Mouse (Mus musculus) intestine, postnatal 0 days (tissue): ENCODE data around the gene Etv1. TPM values are rescaled to one million over a fixed set of nuclear protein-coding genes. Genes with fewer than 3 reads are reported as not detected.

Experiments
- ATAC-seq: fragments of 200-750 bp; cut with Nextera tagmentation; 2 replicates; pipeline ENCODE4 v1.8.0; 2017; ENCODE audit warnings: mild to moderate bottlenecking, moderate TSS enrichment, moderate library complexity
- H3K27ac ChIP-seq: fragments of 300-500 bp; sonication (generic); 2 replicates; pipeline ENCODE4 v1.5.1; 2014; ENCODE audit warnings: mild to moderate bottlenecking, low read depth, low read length, moderate library complexity
- H3K27me3 ChIP-seq: fragments of 300-500 bp; sonication (generic); replicated peaks from 2 replicates; pipeline ENCODE4 v1.6.1; 2014; ENCODE audit warnings: low read length, mixed read lengths; ENCODE audit not compliant: control insufficient read depth, insufficient read depth
- H3K36me3 ChIP-seq: fragments of 300-500 bp; sonication (generic); 2 replicates; pipeline ENCODE4 v1.6.1; 2014; ENCODE audit warnings: mild to moderate bottlenecking, moderate library complexity; ENCODE audit not compliant: control insufficient read depth, insufficient read depth
- H3K4me1 ChIP-seq: fragments of 300-500 bp; sonication (generic); replicated peaks from 2 replicates; pipeline ENCODE4 v1.6.1; 2014; ENCODE audit warnings: antibody characterized with exemption, low read length, mixed read lengths; ENCODE audit not compliant: control insufficient read depth, insufficient read depth
- H3K4me2 ChIP-seq: fragments of 300-500 bp; sonication (generic); replicated peaks from 2 replicates; pipeline ENCODE4 v1.6.1; 2014; ENCODE audit warnings: low read depth, mild to moderate bottlenecking, moderate library complexity
- H3K4me3 ChIP-seq: fragments of 300-500 bp; sonication (generic); 2 replicates; pipeline ENCODE4 v1.5.1; 2014; ENCODE audit warnings: low read depth, low read length
- H3K9ac ChIP-seq: fragments of 300-500 bp; sonication (generic); 2 replicates; pipeline ENCODE4 v1.6.1; 2014; ENCODE audit warnings: mild to moderate bottlenecking, low read depth, low read length
- H3K9me3 ChIP-seq: fragments of 300-500 bp; sonication (generic); 2 replicates; pipeline ENCODE4 v1.6.1; 2016; ENCODE audit warnings: mixed run types; ENCODE audit not compliant: control insufficient read depth
- CTCF ChIP-seq: sonication (generic); IDR thresholded peaks from 2 replicates; pipeline ENCODE4 v1.5.1; 2016; ENCODE audit warnings: low read depth, mild to moderate bottlenecking, control low read depth, antibody characterized with exemption, moderate library complexity
- WGBS: fragments of 180-500 bp; shearing (Covaris S2); extraction: QIAGEN DNeasy Blood & Tissue Kit; methylation state at CpG from one replicate; pipeline ENCODE4 v1.1.7; 2014; 5-methylcytosine and 5-hydroxymethylcytosine counted together
- polyA plus RNA-seq: library from polyadenylated mRNA; unstranded; fragments of >200 nt; fragmentation: Nextera tagmentation; extraction: Ambion mirVana; gene quantifications from 2 replicates; pipeline ENCODE4 v1.2.1, GENCODE M21; 2015

The Etv1 gene
- polyA plus RNA-seq, 1 experiment from 2014 or later: 18.6 TPM

- no peak overlapping the region for H3K27ac ChIP-seq
- no peak overlapping the region for H3K9ac ChIP-seq
- H3K27me3 ChIP-seq: no peaks in the 10 kb centered on the region
- ATAC-seq: no peak
- H3K4me2 ChIP-seq: no peak overlapping the region
- no peaks in the 10 kb centered on the region for H3K4me1 ChIP-seq
- H3K36me3 ChIP-seq: no peaks in the 10 kb centered on the region
- 76% methylated on average over 6 of the region's 6 CpGs for WGBS
- H3K9me3 ChIP-seq: no peaks in the 10 kb centered on the region
- H3K4me3 ChIP-seq: no peak overlapping the region
- no peak for TF ChIP-seq CTCF
These were observed 33.2 kb downstream of the Etv1 start for GRCm38 (mm10) chr12:38812392-38812791.

- Histone ChIP-seq H3K4me3 (no peak overlapping the region), H3K27me3 (no peaks in the 10 kb centered on the region), H3K4me2 (no peak overlapping the region), H3K36me3 (no peaks in the 10 kb centered on the region), H3K9ac (no peak overlapping the region), H3K4me1 (no peaks in the 10 kb centered on the region), H3K9me3 (no peaks in the 10 kb centered on the region), H3K27ac (no peak overlapping the region)
- TF ChIP-seq CTCF: no peak
- 52% methylated on average over 6 of the region's 6 CpGs for WGBS
- no peak for ATAC-seq
These were observed 35.0 kb downstream of the Etv1 start for GRCm38 (mm10) chr12:38814010-38814786.

- no peaks in the 10 kb centered on the region for H3K4me1 ChIP-seq
These were observed 37.1 kb downstream of the Etv1 start for GRCm38 (mm10) chr12:38816235-38816634.

GRCm38 (mm10) chr12:38818320-38818719, 39.1 kb downstream of the Etv1 start:
- no peak overlapping the region for H3K9ac ChIP-seq
- H3K4me3 ChIP-seq: no peak overlapping the region
- H3K4me2 ChIP-seq: no peak overlapping the region
- H3K4me1 ChIP-seq: no peaks in the 10 kb centered on the region
- no peaks in the 10 kb centered on the region for H3K9me3 ChIP-seq
- no peak overlapping the region for H3K27ac ChIP-seq
- no peak for ATAC-seq
- WGBS: 83% methylated on average over 2 of the region's 2 CpGs
- TF ChIP-seq CTCF: no peak
- no peaks in the 10 kb centered on the region for H3K27me3 ChIP-seq
- no peaks in the 10 kb centered on the region for H3K36me3 ChIP-seq

More at GRCm38 (mm10) chr12:38816235-38816634, 37.1 kb downstream of the Etv1 start:
- Histone ChIP-seq H3K4me2 (no peak overlapping the region), H3K36me3 (no peaks in the 10 kb centered on the region), H3K9me3 (no peaks in the 10 kb centered on the region), H3K4me3 (no peak overlapping the region), H3K9ac (no peak overlapping the region), H3K27me3 (no peaks in the 10 kb centered on the region), H3K27ac (no peak overlapping the region)
- TF ChIP-seq CTCF: no peak
- WGBS: 93% methylated on average over 3 of the region's 3 CpGs
- ATAC-seq: no peak

- TF ChIP-seq CTCF: no peak
- 32% methylated on average over 4 of the region's 4 CpGs for WGBS
- no peaks in the 10 kb centered on the region for H3K27me3 ChIP-seq
- no peaks in the 10 kb centered on the region for H3K4me1 ChIP-seq
- no peak overlapping the region for H3K4me3 ChIP-seq
- H3K4me2 ChIP-seq: no peak overlapping the region
- no peaks in the 10 kb centered on the region for H3K36me3 ChIP-seq
- H3K27ac ChIP-seq: no peak overlapping the region
- no peak for ATAC-seq
- H3K9me3 ChIP-seq: no peaks in the 10 kb centered on the region
- H3K9ac ChIP-seq: no peak overlapping the region
These were observed 41.5 kb downstream of the Etv1 start for GRCm38 (mm10) chr12:38820642-38821041.

GRCm38 (mm10) chr12:38824405-38824804, 45.2 kb downstream of the Etv1 start:
- no peak for TF ChIP-seq CTCF

More at GRCm38 (mm10) chr12:38824405-38824804, 45.2 kb downstream of the Etv1 start:
- H3K4me3 ChIP-seq: no peak overlapping the region
- ATAC-seq: no peak
- no peak overlapping the region for H3K9ac ChIP-seq
- H3K9me3 ChIP-seq: no peaks in the 10 kb centered on the region
- H3K27ac ChIP-seq: no peak overlapping the region
- no peak overlapping the region for H3K4me2 ChIP-seq
- no peaks in the 10 kb centered on the region for H3K36me3 ChIP-seq
- H3K4me1 ChIP-seq: no peaks in the 10 kb centered on the region
- WGBS: 92% methylated on average over 10 of the region's 10 CpGs
- no peaks in the 10 kb centered on the region for H3K27me3 ChIP-seq
